Mouse (Mus musculus) cortical plate, adult 2 months (tissue): Measurements from ENCODE around the gene Nck1.

ENCODE experiments used
- CTCF ChIP-seq: fragments of 200-500 bp; IDR thresholded peaks from 2 replicates; pipeline ENCODE4 v1.5.1; 2011; ENCODE audit warnings: mild to moderate bottlenecking, control low read depth, low read length; ENCODE audit not compliant: insufficient read depth; ENCODE audit errors: extremely low read depth
- POLR2A ChIP-seq: fragments of 200-500 bp; IDR thresholded peaks from 2 replicates; pipeline ENCODE4 v1.6.1; 2011; ENCODE audit warnings: mild to moderate bottlenecking, low read length, control low read depth; ENCODE audit not compliant: insufficient read depth; ENCODE audit errors: extremely low read depth

DNA sequence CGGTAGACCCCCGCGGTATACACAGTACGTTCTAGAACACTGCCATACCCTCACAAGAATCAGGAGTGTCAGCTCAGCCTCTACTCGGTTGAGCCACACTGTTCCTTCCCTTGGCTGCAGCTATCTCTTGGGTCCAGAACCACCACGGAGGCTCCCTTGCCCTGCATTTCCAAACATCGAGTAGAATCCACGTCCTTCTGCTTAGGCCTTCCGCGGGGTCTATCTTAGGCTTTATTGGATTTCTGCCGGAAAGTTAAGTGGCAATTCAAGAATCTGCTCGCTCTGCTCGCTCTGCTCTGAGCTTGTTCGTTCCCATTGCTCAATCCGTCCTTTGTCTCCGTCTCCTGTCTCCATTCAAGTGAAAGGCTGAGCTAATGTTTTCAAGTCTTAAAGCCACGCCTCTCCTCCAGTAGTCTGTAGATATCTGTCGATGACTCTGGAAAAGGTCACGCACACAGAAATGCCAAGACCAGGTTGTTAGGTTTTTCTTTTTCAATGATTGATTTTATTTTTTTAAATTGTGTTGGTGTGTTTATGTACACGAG is 34.3 kb upstream of the Nck1 start:
- TF ChIP-seq CTCF (no peak), POLR2A (no peak)
